Mouse (Mus musculus): ENCODE measurements around the gene Rptor. TPM values are rescaled to one million over a fixed set of nuclear protein-coding genes. Genes with fewer than 3 reads are reported as not detected.

The Rptor gene
- total and polyA plus RNA-seq, 3 experiments = 19.7 to 32.4 (median 32.1) TPM

DNA sequence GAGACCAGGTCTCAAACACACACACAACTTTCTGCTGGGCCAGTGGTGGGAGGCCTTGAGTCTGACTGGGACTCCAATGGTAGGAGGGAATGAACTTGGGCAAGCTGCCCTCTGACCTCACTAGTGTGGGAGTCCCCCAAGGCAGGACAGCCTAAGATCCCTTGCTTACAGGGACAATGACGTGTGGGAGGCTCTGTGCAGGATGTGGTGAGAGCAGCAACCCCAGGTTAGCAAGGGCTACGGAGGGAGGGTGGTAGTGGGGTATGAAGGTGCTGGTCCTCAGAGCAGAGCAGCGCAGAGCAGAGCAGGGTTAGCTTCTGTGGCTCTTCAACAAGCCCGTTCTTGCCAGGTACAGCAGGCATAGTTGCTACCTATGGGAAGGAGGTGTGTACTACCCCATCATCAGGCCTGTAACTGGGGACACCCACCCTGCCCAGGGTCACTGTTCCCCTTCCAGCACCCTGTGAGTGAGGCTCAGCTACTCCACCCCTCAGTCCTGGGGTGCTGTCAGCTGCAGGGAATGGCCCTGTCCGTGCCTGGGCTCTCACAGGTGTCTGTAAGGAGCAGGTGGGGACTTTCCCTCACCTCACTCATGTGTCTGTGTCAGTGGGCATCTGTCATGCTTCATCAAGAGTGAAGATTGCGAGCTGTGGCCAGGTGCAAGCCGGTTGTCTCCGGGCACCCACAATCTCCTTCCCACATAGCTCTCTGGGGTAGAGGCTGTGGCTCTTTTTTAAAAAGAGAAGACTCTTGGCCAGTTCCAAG lies 331.3 kb downstream of the Rptor start:
- no peak overlapping the region for H3K4me3 ChIP-seq
- no peaks in the 10 kb centered on the region for H3K27me3 ChIP-seq (ENCODE audit: control insufficient read depth, insufficient read depth, low read length)
- 82% methylated on average over 8 of the region's 8 CpGs for WGBS
- no peak overlapping the region for H3K27ac ChIP-seq
- H3K9ac ChIP-seq (ENCODE audit: low read depth, low read length) = no peak overlapping the region
- H3K4me1 ChIP-seq (ENCODE audit: control insufficient read depth, insufficient read depth, low read length) = peaks cover 6% of the 10 kb centered on the region
- DNase-seq = no peak
- H3K79me2 ChIP-seq (replicated peaks; ENCODE audit: control insufficient read depth, insufficient read depth, low read length) = no peaks in the 10 kb centered on the region
- TF ChIP-seq POLR2A (IDR thresholded peaks at IDR 0.05; ENCODE audit: insufficient read depth, low read depth, low read length) = no peak
- no peak for TF ChIP-seq CTCF (IDR thresholded peaks at IDR 0.05)
- TF ChIP-seq EP300 (IDR thresholded peaks at IDR 0.05; ENCODE audit: insufficient read depth, low read depth, low read length) = no peak
- intact Hi-C loops (cut with DNase I) = loop anchor here (2.0 to 10.0 kb wide), 2 partner anchors 21 to 161 kb away; partner anchors contain the start of genes Chmp6, Ndufaf8 and Tepsin
- H3K36me3 ChIP-seq (ENCODE audit: control insufficient read depth, insufficient read depth, low read length) = no peaks in the 10 kb centered on the region

DNA sequence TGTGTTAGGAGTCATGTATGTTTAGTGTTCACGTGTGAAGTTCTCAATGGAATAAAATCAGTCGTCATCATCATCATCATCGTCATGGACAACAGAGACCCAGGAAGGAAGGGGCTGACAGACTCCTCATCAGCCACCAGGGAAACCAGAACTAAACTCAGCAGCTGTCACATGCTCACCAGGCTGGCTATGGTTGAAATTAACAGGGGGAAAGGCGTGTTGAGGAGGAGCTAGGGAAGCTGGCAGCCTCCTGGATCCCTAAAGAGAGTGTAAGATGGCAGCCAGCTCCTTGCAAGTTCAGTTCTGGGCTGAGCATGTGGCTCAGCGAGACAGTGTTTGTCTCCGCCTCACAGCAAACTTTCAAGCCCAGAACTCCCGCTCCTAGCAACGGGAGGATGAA lies 332.1 kb downstream of the Rptor start:
- no peaks in the 10 kb centered on the region for H3K36me3 ChIP-seq (ENCODE audit: control insufficient read depth, insufficient read depth, low read length)
- 80% methylated on average over 8 of the region's 8 CpGs for WGBS
- H3K4me3 ChIP-seq = no peak overlapping the region
- no peaks in the 10 kb centered on the region for H3K27me3 ChIP-seq (ENCODE audit: control insufficient read depth, insufficient read depth, low read length)
- TF ChIP-seq EP300 (IDR thresholded peaks at IDR 0.05; ENCODE audit: insufficient read depth, low read depth, low read length) = no peak
- no peak for TF ChIP-seq CTCF (IDR thresholded peaks at IDR 0.05)
- TF ChIP-seq POLR2A (IDR thresholded peaks at IDR 0.05; ENCODE audit: insufficient read depth, low read depth, low read length) = no peak
- DNase-seq = no peak
- no peaks in the 10 kb centered on the region for H3K79me2 ChIP-seq (replicated peaks; ENCODE audit: control insufficient read depth, insufficient read depth, low read length)
- H3K4me1 ChIP-seq (ENCODE audit: control insufficient read depth, insufficient read depth, low read length) = peaks cover 6% of the 10 kb centered on the region
- no peak overlapping the region for H3K9ac ChIP-seq (ENCODE audit: low read depth, low read length)
- intact Hi-C loops (cut with DNase I) = loop anchor here (1.0 to 10.0 kb wide), 3 partner anchors 22 to 160 kb away; partner anchors contain the start of genes Chmp6, Ndufaf8 and Tepsin
- H3K27ac ChIP-seq = no peak overlapping the region

DNA sequence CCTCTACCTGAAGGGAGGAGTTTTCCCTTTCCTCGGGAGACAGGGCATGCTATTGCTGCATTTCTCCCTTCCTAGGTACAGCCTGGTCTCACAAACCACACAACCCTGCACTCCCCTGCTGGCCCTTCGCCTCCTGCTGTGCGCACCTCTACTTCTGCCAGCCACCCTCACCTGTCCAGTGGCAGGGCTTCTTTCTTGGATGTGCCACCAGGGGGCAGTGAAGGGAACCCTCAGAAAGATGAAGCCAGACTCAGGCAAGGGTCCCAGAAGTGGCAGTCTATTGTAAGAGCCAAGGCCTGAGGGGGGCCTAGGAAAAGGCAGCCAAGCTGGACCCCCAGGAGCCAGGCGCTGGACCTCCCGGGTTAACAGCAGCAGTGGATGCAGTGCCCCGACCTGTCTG lies 332.8 kb downstream of the Rptor start:
- H3K27ac ChIP-seq = no peak overlapping the region
- H3K9ac ChIP-seq (ENCODE audit: low read depth, low read length) = no peak overlapping the region
- DNase-seq = peak; percentile 63 to 76
- H3K4me1 ChIP-seq (ENCODE audit: control insufficient read depth, insufficient read depth, low read length) = peaks cover 6% of the 10 kb centered on the region
- no peaks in the 10 kb centered on the region for H3K36me3 ChIP-seq (ENCODE audit: control insufficient read depth, insufficient read depth, low read length)
- no peak for TF ChIP-seq POLR2A (IDR thresholded peaks at IDR 0.05; ENCODE audit: insufficient read depth, low read depth, low read length)
- peak; percentile 89 for TF ChIP-seq CTCF (IDR thresholded peaks at IDR 0.05)
- WGBS = 46% methylated on average over 6 of the region's 6 CpGs
- no peaks in the 10 kb centered on the region for H3K27me3 ChIP-seq (ENCODE audit: control insufficient read depth, insufficient read depth, low read length)
- no peaks in the 10 kb centered on the region for H3K79me2 ChIP-seq (replicated peaks; ENCODE audit: control insufficient read depth, insufficient read depth, low read length)
- H3K4me3 ChIP-seq = no peak overlapping the region
- intact Hi-C loops (cut with DNase I) = loop anchor here (1.0 to 10.0 kb wide), 3 partner anchors 23 to 159 kb away; partner anchors contain the start of genes Chmp6, Ndufaf8 and Tepsin

DNA sequence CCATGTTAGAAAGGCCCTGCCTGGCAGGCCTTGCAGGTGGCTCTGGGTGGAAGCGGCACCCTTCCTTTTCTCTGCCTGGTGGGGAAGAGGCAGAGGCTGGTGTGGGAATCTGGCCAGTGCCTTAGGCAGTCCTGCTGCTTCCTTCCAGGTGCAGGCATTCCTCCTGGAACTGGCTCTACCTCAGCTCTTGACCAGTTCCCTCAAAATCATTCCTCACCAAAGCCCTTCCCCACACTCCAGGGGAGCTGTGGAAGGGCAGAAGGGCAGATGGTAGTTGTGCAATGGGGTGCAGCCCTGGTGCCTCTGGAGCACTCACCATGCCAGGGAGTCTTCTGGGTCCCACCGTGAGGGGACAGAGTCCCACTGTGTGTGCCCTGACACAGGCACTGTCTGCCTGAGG lies 333.8 kb downstream of the Rptor start:
- Histone ChIP-seq H3K79me2 (replicated peaks; ENCODE audit: control insufficient read depth, insufficient read depth, low read length) (no peaks in the 10 kb centered on the region), H3K27ac (no peak overlapping the region), H3K9ac (ENCODE audit: low read depth, low read length) (no peak overlapping the region), H3K4me3 (no peak overlapping the region), H3K27me3 (ENCODE audit: control insufficient read depth, insufficient read depth, low read length) (no peaks in the 10 kb centered on the region), H3K4me1 (ENCODE audit: control insufficient read depth, insufficient read depth, low read length) (peaks cover 6% of the 10 kb centered on the region), H3K36me3 (ENCODE audit: control insufficient read depth, insufficient read depth, low read length) (no peaks in the 10 kb centered on the region)
- no peak for DNase-seq
- intact Hi-C loops (cut with DNase I) = loop anchor here (10.0 kb wide), 1 partner anchor 158 kb away; the partner anchor contains the start of genes Ndufaf8 and Tepsin
- no peak for TF ChIP-seq POLR2A (IDR thresholded peaks at IDR 0.05; ENCODE audit: insufficient read depth, low read depth, low read length)
- TF ChIP-seq EP300 (IDR thresholded peaks at IDR 0.05; ENCODE audit: insufficient read depth, low read depth, low read length) = no peak
- TF ChIP-seq CTCF (IDR thresholded peaks at IDR 0.05) = no peak
- 60% methylated on average over 2 of the region's 2 CpGs for WGBS

DNA sequence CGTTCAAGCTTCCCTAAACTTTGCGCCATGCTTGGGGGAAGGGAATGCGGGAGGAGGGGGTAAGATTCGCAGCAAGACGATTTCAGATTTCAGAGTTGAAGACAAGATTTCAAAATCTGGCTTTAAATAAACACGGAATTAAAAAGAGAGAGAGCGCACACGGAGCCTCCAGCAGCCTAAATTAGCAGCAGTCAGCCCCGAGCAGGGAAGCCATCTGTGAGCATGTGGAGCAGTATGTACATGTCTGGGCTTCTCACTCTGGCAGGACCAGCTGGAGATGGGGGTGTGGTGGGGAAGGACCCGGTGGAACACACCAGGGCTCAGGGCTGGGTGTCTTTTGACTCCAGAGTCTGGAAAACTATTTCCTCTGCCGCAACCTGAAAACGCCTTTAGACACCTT lies 334.5 kb downstream of the Rptor start:
- TF ChIP-seq CTCF (IDR thresholded peaks at IDR 0.05) (no peak), EP300 (IDR thresholded peaks at IDR 0.05; ENCODE audit: insufficient read depth, low read depth, low read length) (no peak), POLR2A (IDR thresholded peaks at IDR 0.05; ENCODE audit: insufficient read depth, low read depth, low read length) (no peak)
- Histone ChIP-seq H3K9ac (ENCODE audit: low read depth, low read length) (no peak overlapping the region), H3K36me3 (ENCODE audit: control insufficient read depth, insufficient read depth, low read length) (no peaks in the 10 kb centered on the region), H3K4me3 (no peak overlapping the region), H3K27ac (no peak overlapping the region), H3K79me2 (replicated peaks; ENCODE audit: control insufficient read depth, insufficient read depth, low read length) (no peaks in the 10 kb centered on the region), H3K27me3 (ENCODE audit: control insufficient read depth, insufficient read depth, low read length) (no peaks in the 10 kb centered on the region), H3K4me1 (ENCODE audit: control insufficient read depth, insufficient read depth, low read length) (peaks cover 6% of the 10 kb centered on the region)
- no peak for DNase-seq
- intact Hi-C loops (cut with DNase I) = loop anchor here (10.0 kb wide), 1 partner anchor 158 kb away; the partner anchor contains the start of genes Ndufaf8 and Tepsin
- WGBS = 49% methylated on average over 12 of the region's 12 CpGs

All from heart, adult 2 months (tissue).